8 mouse cellular contexts compared by ENCODE assay signal in genomic region chr5:104046256-104047199, GRCm38 (mm10). TPM values are rescaled to one million over a fixed set of nuclear protein-coding genes. Genes with fewer than 3 reads are reported as not detected.
A peak's percentile ranks its signal among the peaks of the same experiment; 100 is the strongest.
DNase-seq lines count a peak whose midpoint lies in the region; ATAC-seq and TF ChIP-seq lines count a peak whose summit lies in the region.

Nudt9 (plus strand) TSS chr5:104046306.

- WGBS in hindbrain, postnatal 0 days: 6% methylated on average over 81 of the region's 90 CpGs

- peak; percentile 9; the same call in 1 of the 2 replicates for TF ChIP-seq CTCF in gastrocnemius, adult 2 months (IDR thresholded peaks at IDR 0.05)
- TF ChIP-seq CTCF in hindbrain, postnatal 0 days (IDR thresholded peaks at IDR 0.05; ENCODE audit: low read depth): peak; percentile 14; the same call in 1 of the 2 replicates
- TF ChIP-seq CTCF in left cerebral cortex, adult 2 months (IDR thresholded peaks at IDR 0.05): no peak; the same call in 1 of the 2 replicates

- H3K9me3 ChIP-seq in hindbrain, postnatal 0 days (ENCODE audit: low read length): no peaks in the 10 kb centered on the region

- H3K4me2 ChIP-seq in hindbrain, postnatal 0 days (ENCODE audit: low read depth, low read length): peak within 1 kb of the TSS; percentile 76

- H3K27me3 ChIP-seq in hindbrain, postnatal 0 days (ENCODE audit: insufficient read depth, low read length): no peaks in the 10 kb centered on the region

- peak within 1 kb of the TSS; percentile 81 for H3K9ac ChIP-seq in hindbrain, postnatal 0 days (replicated peaks; ENCODE audit: low read length)

- H3K27ac ChIP-seq in gastrocnemius, adult 2 months: peak within 1 kb of the TSS; percentile 95
- peak within 1 kb of the TSS; percentile 84 for H3K27ac ChIP-seq in hindbrain, postnatal 0 days
- H3K27ac ChIP-seq in left cerebral cortex, adult 2 months: peak within 1 kb of the TSS; percentile 93

- intact Hi-C loops in gastrocnemius, adult 2 months (cut with DNase I): loop anchor here (5.0 kb wide), 1 partner anchor 34 kb away; no protein-coding TSS in a partner anchor
- intact Hi-C loops in left cerebral cortex, adult 2 months (cut with DNase I): loop anchor here (2.0 to 10.0 kb wide), 3 partner anchors 28 to 192 kb away; partner anchors contain the start of gene Klhl8

- peak within 1 kb of the TSS; percentile 97 for H3K4me3 ChIP-seq in gastrocnemius, adult 2 months
- H3K4me3 ChIP-seq in hindbrain, postnatal 0 days (ENCODE audit: low read length): peak within 1 kb of the TSS; percentile 90
- peak within 1 kb of the TSS; percentile 82 for H3K4me3 ChIP-seq in left cerebral cortex, adult 2 months

- peak; percentile 94 for ATAC-seq in common myeloid progenitor, adult 5-6 weeks (replicated peaks; ENCODE audit: low read depth, poor library complexity, severe bottlenecking)
- ATAC-seq in hindbrain, postnatal 0 days: peak; percentile 99
- ATAC-seq in megakaryocyte, adult 5-6 weeks (ENCODE audit: poor library complexity, severe bottlenecking): peak; percentile 93

- peak; percentile 99 for DNase-seq in ZHBTc4 (ENCODE audit: low read depth, low spot score)
- peak; percentile 98 for DNase-seq in gastrocnemius, adult 2 months
- peak; percentile 99 for DNase-seq in hindbrain, postnatal 0 days (ENCODE audit: low spot score)
- DNase-seq in left cerebral cortex, adult 2 months (ENCODE audit: extremely low spot score in 1 of 2, low spot score in 2 of 2): peak; percentile 98 to 99
- peak; percentile 98 for DNase-seq in right cerebral cortex, adult 2 months (ENCODE audit: low spot score in 2 of 2)
- peak; percentile 98 for DNase-seq in urinary bladder, postnatal 14 days (ENCODE audit: low spot score)

- H3K36me3 ChIP-seq in hindbrain, postnatal 0 days (ENCODE audit: insufficient read depth, low read length): peaks cover 2% of the 10 kb centered on the region; the same call in 1 of the 2 replicates

- H3K4me1 ChIP-seq in hindbrain, postnatal 0 days (ENCODE audit: insufficient read depth, low read length): 0 out of 2 replicates have a peak, but pooled peaks cover 5% of the 10 kb centered on the region

RNA-seq across cellular contexts. Expression of gene Nudt9, which starts in this region (rescaled TPM):
- 62.6 and 65.2 TPM in 2 replicates for total RNA-seq in common myeloid progenitor, adult 5-6 weeks (2017)
- total RNA-seq in gastrocnemius, adult 2 months (2021): 10 to 100 TPM; 62.6 to 68.7 TPM
- 54.9 and 59.1 TPM in 2 replicates for total RNA-seq in hindbrain, postnatal 0 days (2014; rRNA removed)
- 72.6 and 80.2 TPM in 2 replicates for polyA plus RNA-seq in hindbrain, postnatal 0 days (2015; fragmentation: Nextera tagmentation; extraction: Ambion mirVana)
- 10 to 100 TPM; 66.1 to 68.4 TPM for total RNA-seq in left cerebral cortex, adult 2 months (2021)
- 17.9 and 22.9 TPM in 2 replicates for total RNA-seq in megakaryocyte, adult 5-6 weeks (2015)
- total RNA-seq in megakaryocyte, adult 5-6 weeks (2017): 31.4 and 34.2 TPM in 2 replicates

Comparison
In these comparisons a context has a peak if more than half of its experiments do, and no peak if none do; other contexts are left out.
1. Peak in every context shown above with its lines: DNase-seq, ATAC-seq, H3K4me3 ChIP-seq and H3K27ac ChIP-seq.